Mouse (Mus musculus) spleen, adult 2 months (tissue): ENCODE data around the gene Nucb2. TPM values are rescaled to one million over a fixed set of nuclear protein-coding genes. Genes with fewer than 3 reads are reported as not detected.

Experiments
- DNase-seq, 2 experiments: peaks; one replicate each; pipeline versions ENCODE4 v3.0.0 to v3.0.0-alpha.2; 2012 to 2021; ENCODE audit warnings: low spot score in 2 of 2, low read depth in 1 of 2
- H3K27ac ChIP-seq: fragments of 200-500 bp; 2 replicates; pipeline ENCODE4 v1.5.1; 2012; ENCODE audit warnings: low read length, inconsistent platforms; ENCODE audit not compliant: insufficient read depth
- H3K27me3 ChIP-seq: fragments of 200-500 bp; 2 replicates; pipeline ENCODE4 v1.6.1; 2012; ENCODE audit warnings: mild to moderate bottlenecking, moderate library complexity, low read length, inconsistent platforms; ENCODE audit not compliant: control insufficient read depth, insufficient read depth
- H3K36me3 ChIP-seq: fragments of 200-500 bp; 2 replicates; pipeline ENCODE4 v1.6.1; 2012; ENCODE audit warnings: mild to moderate bottlenecking, low read length, inconsistent platforms; ENCODE audit not compliant: control insufficient read depth, insufficient read depth
- H3K4me1 ChIP-seq: fragments of 200-500 bp; 2 replicates; pipeline ENCODE4 v1.6.1; 2011; ENCODE audit warnings: inconsistent platforms; ENCODE audit not compliant: control insufficient read depth, insufficient read depth, insufficient read length
- H3K4me3 ChIP-seq: fragments of 200-500 bp; 2 replicates; pipeline ENCODE4 v1.5.1; 2011; ENCODE audit warnings: mild to moderate bottlenecking, inconsistent platforms; ENCODE audit not compliant: insufficient read depth, insufficient read length; ENCODE audit errors: extremely low read depth
- CTCF ChIP-seq: fragments of 200-500 bp; IDR thresholded peaks from 2 replicates; pipeline ENCODE4 v1.5.1; 2011; ENCODE audit warnings: mild to moderate bottlenecking, inconsistent platforms; ENCODE audit not compliant: insufficient read depth, insufficient read length, insufficient replicate concordance; ENCODE audit errors: extremely low read depth
- POLR2A ChIP-seq: fragments of 200-500 bp; IDR thresholded peaks from 2 replicates; pipeline ENCODE4 v1.6.1; 2011; ENCODE audit warnings: low read depth, low read length, inconsistent platforms
- WGBS: fragments of 180-500 bp; shearing (Covaris S2); methylation state at CpG from one replicate; pipeline ENCODE4 v1.1.7; 2018; 5-methylcytosine and 5-hydroxymethylcytosine counted together
- polyA plus RNA-seq: library from polyadenylated mRNA; depleted of rRNA; stranded (reverse); fragments of >200 nt; gene quantifications from 2 replicates; pipeline ENCODE4 v1.2.3, GENCODE M21; 2012

Nucb2 gene
- polyA plus RNA-seq, 1 experiment = 2.5 TPM

DNA sequence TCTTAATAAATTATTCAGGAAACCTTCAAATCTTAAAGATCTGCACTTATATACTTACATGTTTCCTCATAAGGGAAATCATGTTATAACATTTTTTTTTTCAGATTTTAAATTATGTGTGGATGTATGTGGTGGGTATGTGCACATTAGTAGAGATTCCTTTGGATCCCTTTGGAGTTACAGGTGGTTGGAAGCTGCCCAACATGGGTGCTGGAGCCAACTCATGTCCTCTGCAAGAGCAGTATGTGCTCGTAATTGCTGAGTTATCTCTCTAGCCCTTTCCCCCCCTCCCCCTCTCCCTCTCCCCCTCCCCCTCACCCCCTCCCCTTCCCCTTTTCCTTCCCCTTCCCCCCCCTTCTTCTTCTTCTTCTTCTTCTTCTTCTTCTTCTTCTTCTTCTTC, 21.1 kb upstream of the Nucb2 start:
- Histone ChIP-seq H3K4me1 (no peaks in the 10 kb centered on the region), H3K27me3 (no peaks in the 10 kb centered on the region), H3K36me3 (no peaks in the 10 kb centered on the region), H3K27ac (no peak overlapping the region), H3K4me3 (no peak overlapping the region)
- no peak for DNase-seq
- WGBS = 30% methylated on average over 1 of the region's 1 CpGs
- TF ChIP-seq POLR2A = no peak
- no peak for TF ChIP-seq CTCF

DNA sequence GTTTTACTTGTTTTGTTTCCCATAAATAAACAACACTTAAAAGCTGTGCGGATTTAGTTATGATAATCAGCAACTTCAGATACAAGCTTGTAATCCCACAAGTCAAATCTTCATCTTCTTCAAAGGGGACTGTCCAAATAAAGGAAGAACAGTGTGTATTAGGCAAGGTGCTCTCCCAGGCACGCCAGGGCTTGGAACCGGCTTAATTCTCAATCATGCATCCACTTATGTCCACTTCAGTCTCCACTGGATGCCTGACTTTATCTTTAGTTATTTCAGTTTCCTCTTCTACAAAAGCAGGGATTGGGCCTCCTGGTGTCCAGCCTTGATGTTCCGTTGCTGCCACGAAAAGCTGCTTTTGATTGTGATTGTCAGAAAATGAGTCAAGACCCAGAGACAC, 20.4 kb upstream of the Nucb2 start:
- Histone ChIP-seq H3K4me1 (no peaks in the 10 kb centered on the region), H3K27me3 (no peaks in the 10 kb centered on the region), H3K4me3 (no peak overlapping the region), H3K36me3 (no peaks in the 10 kb centered on the region), H3K27ac (no peak overlapping the region)
- WGBS = 54% methylated on average over 5 of the region's 5 CpGs
- no peak for DNase-seq
- TF ChIP-seq POLR2A (no peak), CTCF (no peak)

GRCm38 (mm10) chr7:116484213-116484612, 20.0 kb upstream of the Nucb2 start:
- no peak overlapping the region for H3K4me3 ChIP-seq
- TF ChIP-seq CTCF = no peak
- TF ChIP-seq POLR2A = no peak
- WGBS = 12% methylated on average over 5 of the region's 5 CpGs
- H3K27ac ChIP-seq = no peak overlapping the region
- no peaks in the 10 kb centered on the region for H3K4me1 ChIP-seq
- no peak for DNase-seq
- no peaks in the 10 kb centered on the region for H3K36me3 ChIP-seq
- no peaks in the 10 kb centered on the region for H3K27me3 ChIP-seq

- TF ChIP-seq CTCF = no peak
- TF ChIP-seq POLR2A = no peak
- 75% methylated on average over 1 of the region's 1 CpGs for WGBS
Observed at GRCm38 (mm10) chr7:116485062-116485601, 19.0 kb upstream of the Nucb2 start.

DNA sequence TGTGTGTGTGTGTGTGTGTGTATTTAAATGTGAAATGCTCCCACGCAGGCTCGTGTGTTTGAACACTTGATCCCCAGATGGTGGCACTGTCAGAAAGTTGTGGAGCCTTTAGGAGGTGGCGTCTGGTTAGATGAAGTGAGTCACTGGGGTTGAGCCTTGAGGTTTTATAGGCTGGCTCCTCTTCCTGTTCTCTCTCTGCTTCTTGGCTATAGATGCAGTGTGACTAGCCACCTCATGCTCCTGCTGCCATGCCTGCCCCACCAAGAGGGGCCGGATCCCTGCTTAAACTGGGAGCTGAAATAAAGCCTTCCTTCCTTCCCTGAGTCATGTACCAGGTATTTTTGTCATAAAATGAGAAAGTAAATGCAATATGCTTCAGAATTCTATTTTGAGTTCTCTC, 13.1 kb upstream of the Nucb2 start:
- Histone ChIP-seq H3K4me1 (no peaks in the 10 kb centered on the region), H3K4me3 (no peak overlapping the region), H3K27ac (no peak overlapping the region), H3K36me3 (no peaks in the 10 kb centered on the region), H3K27me3 (no peaks in the 10 kb centered on the region)
- WGBS = 63% methylated on average over 4 of the region's 4 CpGs
- TF ChIP-seq CTCF (no peak), POLR2A (no peak)
- no peak for DNase-seq

More at GRCm38 (mm10) chr7:116485062-116485601, 19.0 kb upstream of the Nucb2 start:
- Histone ChIP-seq H3K27me3 (no peaks in the 10 kb centered on the region), H3K4me3 (no peak overlapping the region), H3K4me1 (no peaks in the 10 kb centered on the region), H3K27ac (no peak overlapping the region), H3K36me3 (no peaks in the 10 kb centered on the region)
- DNase-seq = no peak

- Histone ChIP-seq H3K27me3 (no peaks in the 10 kb centered on the region), H3K4me3 (no peak overlapping the region), H3K27ac (no peak overlapping the region), H3K4me1 (no peaks in the 10 kb centered on the region), H3K36me3 (no peaks in the 10 kb centered on the region)
- no peak for DNase-seq
- WGBS = 50% methylated on average over 7 of the region's 7 CpGs
- TF ChIP-seq CTCF (no peak), POLR2A (no peak)
Observed at GRCm38 (mm10) chr7:116493267-116494003, 10.7 kb upstream of the Nucb2 start.

- no peak for DNase-seq
- H3K4me3 ChIP-seq = no peak overlapping the region
- TF ChIP-seq POLR2A (no peak), CTCF (no peak)
- no peaks in the 10 kb centered on the region for H3K4me1 ChIP-seq
- H3K36me3 ChIP-seq = no peaks in the 10 kb centered on the region
- H3K27ac ChIP-seq = no peak overlapping the region; the same call in 1 of the 2 replicates
- H3K27me3 ChIP-seq = no peaks in the 10 kb centered on the region
- WGBS = 64% methylated on average over 5 of the region's 5 CpGs
Observed at GRCm38 (mm10) chr7:116494618-116495017, 9.6 kb upstream of the Nucb2 start.
